Mouse (Mus musculus) adrenal gland, postnatal 4 days (tissue): ENCODE results near the gene Gpr19. TPM values are rescaled to one million over a fixed set of nuclear protein-coding genes. Genes with fewer than 3 reads are reported as not detected.

Experiments
- DNase-seq, 2 experiments: peaks; one replicate each; pipeline ENCODE4 v3.0.0; 2021 to 2022; ENCODE audit warnings: low spot score in 2 of 2, mixed read lengths in 2 of 2
- long read RNA-seq, 2 experiments: library from polyadenylated mRNA; stranded (forward); transcript quantifications; one replicate each; pipeline ENCODE4 v2.0.0; 2021
- total RNA-seq, 2 experiments: library from RNA; stranded (reverse); gene quantifications; 2 replicates each; pipeline ENCODE4 v1.2.3; 2021

The Gpr19 gene
- total RNA-seq, result 10 to 100 TPM; 13.6 to 16.4 TPM
- long read RNA-seq, experiment 1, partial matches to known transcripts, result 9 of 12 reads
- long read RNA-seq, experiment 1, other reads (novel, unspliced or antisense), result 3 of 12 reads
- long read RNA-seq, experiment 2, partial matches to known transcripts, result 10 of 20 reads
- long read RNA-seq, experiment 2, other reads (novel, unspliced or antisense), result 9 of 20 reads

DNA sequence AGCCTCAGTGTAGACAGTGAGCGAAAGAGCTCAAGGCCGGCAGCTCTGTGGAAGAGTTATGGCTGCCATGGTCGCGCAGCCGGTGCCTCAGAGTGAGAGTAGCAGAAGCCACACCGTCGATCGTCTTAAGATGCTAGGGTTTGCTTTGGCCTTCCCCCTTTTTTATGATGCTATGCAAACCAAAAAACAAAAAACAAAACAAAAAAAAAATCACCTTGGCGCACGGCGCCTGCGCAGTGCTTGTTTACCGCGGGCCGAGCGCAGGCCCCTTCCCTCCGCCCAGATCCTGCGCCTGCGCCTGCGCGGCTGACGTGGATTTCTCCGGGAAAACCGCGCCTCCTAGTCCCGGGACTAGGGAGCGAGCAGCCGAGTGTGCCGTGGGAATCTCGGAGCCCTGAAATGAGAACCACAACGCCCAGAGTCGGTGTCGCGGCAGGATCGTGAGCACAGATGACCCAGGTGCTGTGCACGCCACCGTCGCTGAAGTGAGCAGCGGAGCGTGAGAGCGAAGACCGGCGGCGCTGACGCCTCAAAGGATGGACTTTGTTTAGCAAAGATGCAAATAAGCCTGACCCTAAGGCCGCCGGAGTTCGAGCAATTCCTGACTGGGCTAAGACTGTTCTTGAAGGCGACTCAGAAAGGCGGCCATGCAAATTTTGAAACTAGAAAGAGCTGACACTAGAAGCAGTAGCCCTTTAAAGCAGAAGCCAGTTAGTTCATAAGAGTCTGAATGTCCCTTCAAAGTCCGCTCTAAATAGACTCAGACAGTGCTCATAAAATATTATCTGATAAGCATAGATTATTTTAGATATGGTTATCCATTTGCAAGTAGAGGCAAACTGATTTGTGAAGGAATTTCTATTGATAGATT lies at the start of gene Gpr19:
Gene Gpr19 (minus strand): TSS at position 484 of the 871 bp plus-strand sequence.
- DNase-seq, result peak; percentile 74 to 78

DNA sequence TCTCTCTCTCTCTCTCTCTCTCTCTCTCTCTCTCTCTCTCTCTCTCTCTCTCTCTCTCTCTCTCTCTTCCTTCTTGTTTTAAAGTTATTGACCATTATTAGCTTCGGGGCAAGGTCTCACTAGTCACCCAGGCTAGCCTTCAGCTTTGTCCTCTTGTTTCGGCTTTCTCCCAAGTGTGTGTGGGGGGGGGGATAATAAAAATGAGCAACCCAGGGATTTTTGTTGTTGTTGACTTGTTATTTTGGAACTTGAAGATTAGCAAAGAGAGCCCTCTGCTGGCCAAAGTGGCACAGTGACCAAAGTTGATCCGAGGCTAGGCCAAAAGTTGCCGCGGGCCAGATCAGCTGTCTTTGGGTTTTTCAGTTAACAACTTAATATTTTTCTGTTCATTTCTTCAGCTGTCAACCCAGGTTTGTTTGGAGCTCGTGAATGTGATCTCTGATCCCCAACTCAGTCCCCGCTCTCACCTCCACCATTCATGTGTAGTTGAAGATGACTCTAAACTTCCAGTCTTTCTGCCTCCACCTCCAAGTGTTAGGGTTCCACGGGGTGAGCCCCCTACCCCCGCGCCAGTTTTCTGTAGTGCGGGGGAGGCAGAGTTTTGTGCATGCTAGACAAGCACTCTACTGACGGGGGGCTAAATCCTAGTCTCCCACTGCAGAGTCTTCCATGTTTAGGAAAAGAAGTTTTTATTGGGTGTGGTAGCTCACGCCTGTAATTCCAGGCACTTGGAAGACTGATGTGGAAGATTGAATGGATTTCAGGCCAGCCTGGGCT lies 49.1 kb upstream of the Gpr19 start:
- DNase-seq, result no peak

- DNase-seq, result no peak
Observed at GRCm38 (mm10) chr6:134946858-134947257, 48.5 kb upstream of the Gpr19 start.

DNA sequence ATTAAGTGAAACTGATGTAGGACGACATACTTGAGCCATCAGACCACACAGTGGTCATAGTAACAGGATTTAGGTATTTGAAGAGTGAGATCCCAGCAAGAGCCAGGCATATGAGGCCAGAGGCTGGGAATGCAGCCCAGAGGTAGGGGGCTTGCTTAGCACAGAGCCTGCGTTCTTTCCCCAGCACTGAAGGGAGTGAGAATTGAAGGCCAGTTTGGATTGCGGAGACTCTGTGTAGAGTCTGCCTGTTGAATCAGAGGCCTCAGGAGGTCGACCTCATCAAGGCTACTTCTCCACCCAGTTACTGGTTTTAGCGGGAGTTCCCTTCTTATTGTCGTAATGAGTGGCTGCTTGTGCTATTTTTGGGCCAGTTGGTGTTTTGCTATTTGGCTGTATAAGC lies 47.7 kb upstream of the Gpr19 start:
- DNase-seq, result no peak

DNA sequence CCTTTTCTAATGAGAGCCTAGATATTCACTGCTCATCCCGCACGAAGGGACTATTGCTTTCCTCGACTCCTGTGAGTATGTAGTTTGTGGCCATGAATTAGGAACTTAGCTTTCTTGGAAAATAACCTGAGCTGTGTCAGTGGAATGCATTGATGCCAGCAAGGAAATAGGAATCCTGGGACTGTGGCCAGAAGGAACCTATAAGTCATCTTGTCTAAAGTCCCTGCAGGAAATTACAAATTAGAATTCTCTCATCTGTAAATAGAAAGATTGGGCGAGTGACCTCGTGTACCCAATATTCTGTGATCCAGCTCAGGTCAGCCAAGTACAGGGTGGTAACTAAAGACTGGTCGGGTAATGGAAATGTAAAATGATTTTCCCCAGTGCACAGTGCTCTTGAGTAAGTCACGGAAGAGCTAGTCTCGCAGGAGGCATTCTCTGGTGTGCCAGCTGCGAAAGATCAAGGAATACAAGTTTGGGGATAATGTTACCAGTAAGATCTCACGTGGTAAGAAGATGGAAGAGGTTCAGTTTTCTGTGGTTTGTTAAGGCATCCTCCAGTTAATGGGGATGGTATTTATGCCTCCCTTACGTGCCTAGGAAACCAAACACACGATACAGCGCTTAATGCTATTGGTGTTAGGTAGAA lies 45.5 kb upstream of the Gpr19 start:
- DNase-seq, result no peak

DNA sequence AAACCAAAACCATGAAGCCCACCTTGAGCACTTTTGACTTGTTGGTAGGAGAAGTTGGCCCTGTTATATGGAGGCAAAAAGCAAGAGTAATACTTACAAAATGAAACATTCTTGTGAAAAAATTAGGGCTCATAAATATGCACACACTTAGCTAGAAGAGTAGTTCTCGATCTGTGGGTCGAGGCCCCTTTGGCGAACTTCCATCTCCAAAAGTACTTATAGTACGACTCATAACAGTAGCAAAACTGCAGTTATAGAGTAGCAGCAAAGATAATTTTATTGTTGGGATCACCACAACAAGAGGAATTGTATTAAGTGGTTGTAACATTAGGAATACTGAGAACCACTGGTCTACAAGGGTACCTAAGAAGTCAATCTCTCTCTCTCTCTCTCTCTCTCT lies 41.4 kb upstream of the Gpr19 start:
- DNase-seq, result no peak

GRCm38 (mm10) chr6:134934305-134934704 lies 35.9 kb upstream of the Gpr19 start:
- no peak for DNase-seq

GRCm38 (mm10) chr6:134933207-134933558 lies 34.8 kb upstream of the Gpr19 start:
- DNase-seq, result no peak

- DNase-seq, result no peak
Observed at GRCm38 (mm10) chr6:134932486-134933206, 34.3 kb upstream of the Gpr19 start.

DNA sequence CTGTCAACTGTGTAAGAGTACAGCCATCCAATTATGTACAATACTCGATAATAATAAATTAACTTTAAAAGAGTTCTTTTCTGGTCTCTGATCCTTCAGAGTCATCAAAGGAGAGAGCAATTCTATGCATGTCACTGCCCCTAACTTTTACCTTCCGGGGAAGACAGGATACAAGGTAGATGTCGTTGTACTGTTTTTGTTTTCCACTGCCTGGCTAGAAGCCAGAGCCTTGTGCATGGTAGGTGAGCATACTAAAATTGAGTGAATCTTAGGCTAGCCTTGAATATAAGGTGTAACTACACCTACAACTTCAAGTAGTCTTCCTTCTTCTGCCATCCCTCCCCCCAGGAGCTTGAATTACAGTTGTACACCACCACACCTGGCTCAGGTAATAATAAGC lies 32.8 kb upstream of the Gpr19 start:
- DNase-seq, result no peak

- DNase-seq, result no peak
Observed at GRCm38 (mm10) chr6:134930383-134930782, 32.0 kb upstream of the Gpr19 start.

GRCm38 (mm10) chr6:134929926-134930325 lies 31.5 kb upstream of the Gpr19 start:
- no peak for DNase-seq

GRCm38 (mm10) chr6:134928889-134929310 lies 30.5 kb upstream of the Gpr19 start:
- DNase-seq, result no peak

GRCm38 (mm10) chr6:134928096-134928888 lies 29.9 kb upstream of the Gpr19 start:
- DNase-seq, result peak; percentile 55 to 74

DNA sequence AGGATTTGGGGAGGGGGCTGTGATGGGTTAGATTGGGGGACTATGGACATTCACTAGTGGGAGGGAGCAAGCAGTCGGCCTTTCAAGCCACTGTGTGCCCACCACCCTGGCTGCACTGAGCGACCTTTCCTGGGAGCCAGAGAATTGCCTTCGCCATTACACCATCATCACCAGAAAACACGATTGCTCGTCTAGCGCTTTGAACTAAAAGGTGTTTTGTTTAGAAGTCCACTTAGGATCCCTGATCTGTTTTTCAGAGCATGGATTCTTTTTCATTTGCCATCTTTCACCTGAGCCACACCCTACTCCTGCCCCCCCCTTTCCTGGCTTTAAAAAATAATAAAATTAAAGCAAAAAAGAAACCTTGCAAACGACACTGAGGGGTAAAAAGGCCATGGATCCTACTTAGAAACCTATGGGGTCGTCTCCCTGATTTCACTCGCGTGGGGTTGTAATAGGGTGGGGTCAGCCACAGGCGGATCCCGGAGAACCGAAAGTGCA lies 29.3 kb upstream of the Gpr19 start:
- DNase-seq, result no peak

GRCm38 (mm10) chr6:134926803-134927594 lies 28.6 kb upstream of the Gpr19 start:
- DNase-seq, result peak in 1 of 2 experiments; percentile 40

- no peak for DNase-seq
Observed at GRCm38 (mm10) chr6:134926338-134926705, 27.9 kb upstream of the Gpr19 start.

GRCm38 (mm10) chr6:134925673-134926337 lies 27.4 kb upstream of the Gpr19 start:
- DNase-seq, result no peak
